Mouse (Mus musculus): ENCODE data around the gene Fuk.

DNA sequence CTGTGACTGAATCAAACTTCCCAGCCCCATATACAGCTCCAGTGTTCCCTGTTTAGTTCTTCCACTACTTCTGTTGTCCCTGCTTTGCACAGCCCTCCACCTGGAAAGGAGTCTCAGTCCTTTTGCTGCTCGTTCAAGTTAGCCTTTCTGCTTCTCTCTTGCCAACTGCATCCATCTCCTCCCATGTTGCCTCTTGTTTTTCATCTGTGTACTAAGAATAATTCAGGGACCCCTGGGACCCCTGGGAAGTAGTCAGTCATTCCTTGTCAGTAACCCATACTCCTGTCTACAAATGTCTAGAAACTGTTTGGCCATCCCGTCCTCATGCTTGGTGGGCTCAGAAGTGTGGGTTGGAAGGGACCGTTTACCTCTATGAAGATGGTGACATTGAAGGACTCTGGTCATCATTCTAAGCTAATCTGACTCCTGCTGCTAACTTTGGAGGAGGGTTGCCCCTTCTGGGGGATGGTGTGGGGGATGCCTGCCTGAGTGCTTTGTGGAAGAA, 18.5 kb upstream of the Fuk start:
- no peak for TF ChIP-seq CTCF (IDR thresholded peaks at IDR 0.05)
- no peak for TF ChIP-seq EP300 (IDR thresholded peaks at IDR 0.05)

Measured in lung, postnatal 0 days (tissue).